Comparison of ENCODE assay signal across 28 mouse cellular contexts in genomic region chr8:8700821-8701220, GRCm38 (mm10).
"Had no signal": no experiment of that assay in that cellular context is flagged by ENCODE, and none has a peak within 500 bp of the region (broad histone marks: within the 10 kb centered on the region; RNA-seq: fewer than 3 reads in every experiment).

No protein-coding gene starts in this region.

- H3K4me3 ChIP-seq: gastrocnemius, adult 2 months; heart, embryonic 10.5 days; heart, embryonic 12.5 days; hindbrain, embryonic 10.5 days; hindbrain, embryonic 12.5 days; intestine, embryonic 15.5 days; kidney, embryonic 15.5 days; limb, embryonic 13.5 days; limb, embryonic 15.5 days; liver, embryonic 13.5 days; liver, embryonic 15.5 days had no signal

- H3K4me2 ChIP-seq: heart, embryonic 12.5 days; hindbrain, embryonic 12.5 days; hindbrain, embryonic 14.5 days; intestine, embryonic 15.5 days; kidney, embryonic 15.5 days; limb, embryonic 13.5 days; limb, embryonic 15.5 days; liver, embryonic 13.5 days; liver, embryonic 15.5 days had no signal

- DNase-seq: gastrocnemius, adult 2 months; gastrocnemius, postnatal 10 days; gastrocnemius, postnatal 25 days; heart, adult 18-20 months; heart, postnatal 10 days; heart, postnatal 4 days; kidney, adult 2 months; kidney, adult 9 months; kidney, postnatal 14 days; kidney, postnatal 36 days; layer of hippocampus, adult 9-11 months; layer of hippocampus, postnatal 36 days; left cerebral cortex, postnatal 4 days; liver, embryonic 13.5 days had no signal

- H3K9ac ChIP-seq: heart, embryonic 12.5 days; hindbrain, embryonic 12.5 days; hindbrain, embryonic 14.5 days; intestine, embryonic 15.5 days; kidney, embryonic 15.5 days; limb, embryonic 13.5 days; limb, embryonic 15.5 days; liver, embryonic 13.5 days; liver, embryonic 15.5 days had no signal

- H3K4me1 ChIP-seq: heart, embryonic 10.5 days; hindbrain, embryonic 10.5 days; hindbrain, embryonic 12.5 days; intestine, embryonic 15.5 days; limb, embryonic 13.5 days; limb, embryonic 15.5 days; liver, embryonic 13.5 days; liver, embryonic 15.5 days had no signal

- H3K9me3 ChIP-seq: heart, embryonic 10.5 days; heart, embryonic 12.5 days; hindbrain, embryonic 10.5 days; hindbrain, embryonic 12.5 days; intestine, embryonic 15.5 days; kidney, embryonic 15.5 days; limb, embryonic 13.5 days; limb, embryonic 15.5 days; liver, embryonic 13.5 days; liver, embryonic 15.5 days had no signal

- H3K27me3 ChIP-seq: heart, embryonic 12.5 days; hindbrain, embryonic 12.5 days; intestine, embryonic 15.5 days; kidney, embryonic 15.5 days; limb, embryonic 13.5 days; limb, embryonic 15.5 days; liver, embryonic 13.5 days; liver, embryonic 15.5 days had no signal

- H3K36me3 ChIP-seq: heart, embryonic 10.5 days; heart, embryonic 12.5 days; hindbrain, embryonic 10.5 days; hindbrain, embryonic 12.5 days; intestine, embryonic 15.5 days; kidney, embryonic 15.5 days; limb, embryonic 13.5 days; limb, embryonic 15.5 days; liver, embryonic 13.5 days; liver, embryonic 15.5 days had no signal

- ATAC-seq: hindbrain, embryonic 16.5 days; inflammation-experienced regulatory T-cells, adult 6 months; intestine, embryonic 15.5 days; intestine, postnatal 0 days had no signal

- H3K27ac ChIP-seq: gastrocnemius, adult 2 months; heart, embryonic 10.5 days; hindbrain, embryonic 10.5 days; hindbrain, embryonic 12.5 days; hindbrain, embryonic 14.5 days; intestine, embryonic 15.5 days; kidney, embryonic 15.5 days; kidney, postnatal 0 days; limb, embryonic 13.5 days; limb, embryonic 15.5 days; liver, embryonic 13.5 days; liver, embryonic 15.5 days had no signal
